Mouse (Mus musculus) hematopoietic stem cell, adult 5-6 weeks (primary cell): ENCODE results near the gene Gm13871. TPM values are rescaled to one million over a fixed set of nuclear protein-coding genes. Genes with fewer than 3 reads are reported as not detected.
"Not testable (repeated sequence)": the region's sequence is repeated elsewhere in the genome, so short reads cannot be mapped to it uniquely, and the experiment has no call there.

ENCODE experiments used
- ATAC-seq, 2 experiments: fragments of 125-278 bp in 1 of 2; replicated peaks in 1 of 2; 2 replicates each; pipeline ENCODE4 v1.8.0; 2016 to 2017; ENCODE audit warnings: inconsistent platforms in 2 of 2, mild to moderate bottlenecking in 2 of 2, moderate number of reproducible peaks in 2 of 2, low read depth in 1 of 2, moderate TSS enrichment in 1 of 2; ENCODE audit not compliant: low FRiP score in 2 of 2, poor library complexity in 2 of 2, severe bottlenecking in 2 of 2, insufficient read depth in 1 of 2, low TSS enrichment in 1 of 2
- total RNA-seq: library from RNA; stranded (forward); fragments of 172-1452, 232-1000 nt; gene quantifications from 2 replicates; pipeline ENCODE4 v1.2.3, GENCODE M21; 2017

Gm13871 gene
- total RNA-seq, result not detected in 2 replicates

DNA sequence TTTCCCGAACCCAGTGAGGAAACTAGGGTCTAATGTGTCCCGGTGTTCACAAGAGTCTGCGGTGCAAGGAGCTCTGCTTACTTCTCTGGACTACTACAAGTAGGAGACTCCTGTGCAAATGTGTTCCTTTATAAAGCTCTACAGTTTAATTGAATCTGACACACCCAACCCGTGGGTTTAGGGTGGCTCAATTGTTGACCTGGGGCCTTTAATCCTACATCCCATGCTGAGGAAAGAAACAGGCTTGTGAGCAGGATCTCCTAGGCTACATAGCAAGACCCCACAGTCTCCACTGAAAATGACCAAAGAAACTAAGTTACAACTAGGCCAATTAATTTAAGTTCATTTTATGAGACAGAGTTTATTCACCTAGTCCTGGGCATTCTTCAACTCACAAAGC, at the start of gene Gm13871:
TSS of gene Gm13871 (minus strand) at position 101 of the 400 bp plus-strand sequence.
- ATAC-seq, result not testable (repeated sequence)

DNA sequence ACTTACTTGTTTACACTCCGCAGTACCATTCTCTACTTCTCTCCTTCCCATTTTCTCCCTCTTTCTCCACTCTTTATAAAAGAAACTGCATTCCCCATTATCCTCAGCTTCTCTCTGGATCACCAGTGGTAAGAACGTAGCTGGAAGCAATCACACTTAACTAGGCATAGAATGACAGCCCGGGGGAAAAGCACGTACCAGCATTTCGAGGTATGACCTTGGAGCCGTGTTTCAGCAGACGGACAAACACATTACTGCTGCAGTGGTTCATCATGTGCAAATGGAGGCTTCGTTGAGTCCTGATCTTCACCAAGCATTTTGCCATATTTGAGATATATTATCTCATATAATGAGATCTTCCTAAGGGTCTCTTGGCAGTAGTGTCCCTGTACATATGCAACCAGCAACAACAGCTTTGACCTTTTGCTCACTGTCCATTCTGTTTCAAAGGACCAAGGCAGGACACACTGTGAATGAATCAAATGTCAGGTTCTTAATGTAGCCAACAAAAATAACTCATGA, 44.7 kb upstream of the Gm13871 start, which contains the start of gene 2310002L09Rik:
TSS of gene 2310002L09Rik (minus strand) at position 472 of the 522 bp plus-strand sequence.
- no peak for ATAC-seq

DNA sequence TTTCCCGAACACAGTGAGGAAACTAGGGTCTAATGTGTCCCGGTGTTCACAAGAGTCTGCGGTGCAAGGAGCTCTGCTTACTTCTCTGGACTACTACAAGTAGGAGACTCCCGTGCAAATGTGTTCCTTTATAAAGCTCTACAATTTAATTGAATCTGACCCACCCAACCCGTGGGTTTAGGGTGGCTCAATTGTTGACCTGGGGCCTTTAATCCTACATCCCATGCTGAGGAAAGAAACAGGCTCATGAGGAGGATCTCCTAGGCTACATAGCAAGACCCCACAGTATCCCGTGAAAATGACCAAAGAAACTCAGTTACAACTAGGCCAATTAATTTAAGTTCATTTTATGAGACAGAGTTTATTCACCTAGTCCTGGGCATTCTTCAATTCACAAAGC, 14.9 kb upstream of the Gm13871 start, which contains the start of gene Gm11756:
TSS of gene Gm11756 (minus strand) at position 101 of the 400 bp plus-strand sequence.
- not testable (repeated sequence) for ATAC-seq

DNA sequence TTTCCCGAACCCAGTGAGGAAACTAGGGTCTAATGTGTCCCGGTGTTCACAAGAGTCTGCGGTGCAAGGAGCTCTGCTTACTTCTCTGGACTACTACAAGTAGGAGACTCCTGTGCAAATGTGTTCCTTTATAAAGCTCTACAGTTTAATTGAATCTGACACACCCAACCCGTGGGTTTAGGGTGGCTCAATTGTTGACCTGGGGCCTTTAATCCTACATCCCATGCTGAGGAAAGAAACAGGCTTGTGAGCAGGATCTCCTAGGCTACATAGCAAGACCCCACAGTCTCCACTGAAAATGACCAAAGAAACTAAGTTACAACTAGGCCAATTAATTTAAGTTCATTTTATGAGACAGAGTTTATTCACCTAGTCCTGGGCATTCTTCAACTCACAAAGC, 14.7 kb downstream of the Gm13871 start, which contains the start of gene Gm11757:
TSS of gene Gm11757 (minus strand) at position 101 of the 400 bp plus-strand sequence.
- not testable (repeated sequence) for ATAC-seq

- not testable (repeated sequence) for ATAC-seq
Observed at GRCm38 (mm10) chr4:73876166-73876565, 29.6 kb downstream of the Gm13871 start, which contains the start of gene Gm11758. Gm11758 (minus strand) TSS chr4:73876266.

Other genes with a start within 250 kb of the Gm13871 start
- not detected in 2 replicates for gene Gm11239, start 237.6 kb downstream of the Gm13871 start, total RNA-seq
- not detected in 2 replicates for gene Gm428, start 222.4 kb downstream of the Gm13871 start, total RNA-seq
- gene Rasef, start 115.0 kb downstream of the Gm13871 start, total RNA-seq, result not detected in 2 replicates
- not detected in 2 replicates for gene Gm11758, start 29.7 kb downstream of the Gm13871 start, total RNA-seq
- gene Gm11757, start 14.8 kb downstream of the Gm13871 start, total RNA-seq, result not detected in 2 replicates
- not detected in 2 replicates for gene Gm11756, start 14.8 kb upstream of the Gm13871 start, total RNA-seq
- gene 2310002L09Rik, start 44.9 kb upstream of the Gm13871 start, total RNA-seq, result not detected in 2 replicates
- not detected in 2 replicates for gene Frmd3, start 107.5 kb upstream of the Gm13871 start, total RNA-seq